Mouse (Mus musculus) megakaryocyte-erythroid progenitor cell, adult 5-6 weeks (primary cell): ENCODE results near the gene Rbpms2. TPM values are rescaled to one million over a fixed set of nuclear protein-coding genes. Genes with fewer than 3 reads are reported as not detected.

ENCODE experiments used
- ATAC-seq: replicated peaks from 2 replicates; pipeline ENCODE4 v1.8.0; 2016; ENCODE audit warnings: mild to moderate bottlenecking, inconsistent platforms; ENCODE audit not compliant: severe bottlenecking, poor library complexity, low FRiP score, low TSS enrichment
- total RNA-seq, 2 experiments: library from RNA; stranded (forward) in 1 of 2; stranded (reverse) in 1 of 2; fragments of 200-1000, 215-1000 nt in 1 of 2; fragments of >200 nt in 1 of 2; fragmentation: Nextera tagmentation in 1 of 2; gene quantifications; 2 replicates each; pipeline ENCODE4 v1.2.3; 2014 to 2017

The Rbpms2 gene
- 1.9 TPM in 1 of 2 replicates, not detected in the other for total RNA-seq (2014; fragmentation: Nextera tagmentation)
- 2.5 and 2.8 TPM in 2 replicates for total RNA-seq (2017)

DNA sequence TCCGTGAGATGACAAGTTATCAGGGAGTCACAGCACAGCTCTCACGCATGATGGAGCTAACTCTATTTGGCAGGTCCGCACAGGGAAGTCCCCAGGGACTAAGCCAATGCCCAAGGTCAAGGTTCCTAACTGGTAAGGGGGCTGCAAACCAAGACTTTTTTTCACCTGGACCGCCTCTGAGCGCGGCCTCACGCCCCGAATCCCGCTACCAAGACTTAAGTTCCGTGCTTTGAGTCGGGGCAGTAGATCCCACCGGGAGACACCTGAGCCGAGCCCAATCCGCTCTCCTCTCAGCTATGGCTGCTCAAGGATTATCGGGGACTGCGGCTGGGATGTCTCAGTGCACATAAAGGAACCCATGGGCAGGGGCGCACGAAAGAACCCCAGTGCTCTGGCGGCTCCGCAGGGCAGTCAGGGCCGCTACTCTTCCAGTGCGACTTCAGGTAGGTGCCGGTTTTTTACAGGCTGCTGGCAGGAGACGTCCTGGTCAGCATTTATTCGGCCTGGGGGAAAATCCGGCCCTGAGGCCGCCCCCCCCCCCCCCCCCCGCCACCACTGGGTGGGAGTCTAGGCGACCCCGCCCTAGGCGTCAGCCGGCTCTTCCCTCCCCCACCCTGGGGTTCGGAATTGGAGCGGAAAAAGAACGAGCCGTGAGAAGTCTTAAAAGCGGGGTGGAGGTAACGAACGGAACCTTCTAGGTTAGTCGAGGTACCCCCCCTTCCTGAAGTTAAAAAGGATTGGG, at the start of gene Rbpms2:
TSS of gene Rbpms2 (plus strand) at position 624 of the 742 bp plus-strand sequence.
- ATAC-seq: no peak

DNA sequence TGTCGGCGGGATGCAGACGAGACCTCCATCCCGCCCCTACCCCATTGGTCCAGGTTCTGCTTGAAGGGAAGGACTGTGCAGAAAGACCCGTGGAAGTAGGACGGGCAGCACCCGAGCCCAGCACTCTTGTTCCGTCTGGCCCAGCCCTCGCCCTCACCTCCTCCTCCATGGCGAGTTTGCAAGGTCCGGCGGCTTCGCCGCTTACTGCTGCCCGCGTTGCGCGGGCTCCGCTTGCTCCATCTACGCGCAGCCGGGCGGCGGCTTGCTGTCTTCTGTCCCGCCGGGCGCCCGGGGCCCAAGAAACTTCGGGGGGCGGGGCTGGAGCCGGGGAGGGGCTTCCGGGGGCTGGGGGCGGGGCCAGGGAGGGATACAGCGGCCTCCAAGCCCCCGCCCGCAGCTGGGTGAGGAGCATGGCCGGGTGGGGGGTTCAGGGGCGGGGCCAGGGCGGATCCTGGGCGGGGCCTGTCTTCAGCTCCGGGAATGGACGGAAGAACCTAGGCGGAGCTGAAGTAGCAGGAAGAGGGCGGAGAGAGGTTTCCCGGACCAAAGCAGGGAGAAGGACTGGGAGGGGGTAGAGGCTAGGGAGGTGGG, 49.6 kb upstream of the Rbpms2 start, which contains the start of gene Plekho2:
TSS of gene Plekho2 (minus strand) at position 260 of the 591 bp plus-strand sequence.
- peak; percentile 42 for ATAC-seq

DNA sequence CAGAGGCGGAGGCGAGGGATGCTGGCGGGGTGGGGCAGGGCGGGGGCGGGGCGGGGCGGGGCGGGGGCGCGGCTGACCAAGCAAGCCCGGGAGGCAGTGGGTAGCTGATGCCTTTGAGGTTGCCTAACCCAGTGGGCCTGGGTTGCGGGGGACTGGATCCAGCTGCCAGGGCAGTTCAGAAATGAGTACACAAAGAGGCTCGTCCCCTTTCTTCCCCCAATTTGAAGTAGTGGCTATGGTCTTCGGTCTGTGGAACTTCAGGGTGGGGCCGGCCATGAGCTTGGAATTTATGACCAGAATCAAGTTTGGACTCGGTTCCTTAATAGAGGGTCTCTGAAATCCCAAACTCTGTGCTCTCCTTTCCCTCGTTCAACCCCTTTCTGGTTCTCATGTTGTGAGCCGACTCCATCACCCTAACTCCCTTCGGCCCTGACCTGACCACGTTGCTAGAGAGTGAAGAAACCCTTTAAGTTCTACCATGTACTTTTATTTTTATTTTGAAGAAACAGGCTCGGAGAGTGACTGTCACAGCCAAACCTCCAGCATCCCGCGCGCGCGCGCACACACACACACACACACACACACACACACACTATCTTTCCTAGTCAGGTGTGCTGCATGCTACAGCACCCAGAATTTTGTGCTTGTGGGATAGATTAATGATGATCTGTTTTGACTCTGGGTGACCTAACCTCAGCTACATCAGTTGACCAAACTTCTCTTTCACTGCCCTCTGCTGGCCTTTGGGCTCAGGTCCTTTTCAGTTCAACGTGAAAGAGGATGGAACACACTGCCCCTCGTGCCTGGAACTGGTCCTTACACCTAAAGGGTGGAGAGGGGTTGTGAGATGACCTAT, 48.8 kb upstream of the Rbpms2 start:
- ATAC-seq: peak; percentile 83

DNA sequence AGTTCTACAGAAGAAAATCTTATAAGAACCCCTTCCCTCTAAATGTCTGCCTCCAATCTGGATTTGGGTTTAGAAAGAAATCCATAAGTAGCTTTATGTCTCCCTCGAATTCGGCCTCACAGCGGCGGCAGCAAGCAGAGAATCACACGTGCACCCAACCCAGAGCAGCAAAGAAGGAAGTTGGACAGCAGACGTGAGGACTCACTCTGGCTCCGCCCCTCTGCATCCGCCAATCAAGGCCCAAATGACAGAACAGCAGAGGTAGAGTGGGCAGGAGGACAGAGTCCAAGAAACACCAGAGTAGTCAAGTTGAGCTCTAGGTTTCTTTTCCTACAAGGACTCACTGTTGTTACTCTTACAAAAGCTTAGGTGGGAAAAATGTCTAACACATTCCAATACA, 46.4 kb upstream of the Rbpms2 start:
- ATAC-seq: no peak

DNA sequence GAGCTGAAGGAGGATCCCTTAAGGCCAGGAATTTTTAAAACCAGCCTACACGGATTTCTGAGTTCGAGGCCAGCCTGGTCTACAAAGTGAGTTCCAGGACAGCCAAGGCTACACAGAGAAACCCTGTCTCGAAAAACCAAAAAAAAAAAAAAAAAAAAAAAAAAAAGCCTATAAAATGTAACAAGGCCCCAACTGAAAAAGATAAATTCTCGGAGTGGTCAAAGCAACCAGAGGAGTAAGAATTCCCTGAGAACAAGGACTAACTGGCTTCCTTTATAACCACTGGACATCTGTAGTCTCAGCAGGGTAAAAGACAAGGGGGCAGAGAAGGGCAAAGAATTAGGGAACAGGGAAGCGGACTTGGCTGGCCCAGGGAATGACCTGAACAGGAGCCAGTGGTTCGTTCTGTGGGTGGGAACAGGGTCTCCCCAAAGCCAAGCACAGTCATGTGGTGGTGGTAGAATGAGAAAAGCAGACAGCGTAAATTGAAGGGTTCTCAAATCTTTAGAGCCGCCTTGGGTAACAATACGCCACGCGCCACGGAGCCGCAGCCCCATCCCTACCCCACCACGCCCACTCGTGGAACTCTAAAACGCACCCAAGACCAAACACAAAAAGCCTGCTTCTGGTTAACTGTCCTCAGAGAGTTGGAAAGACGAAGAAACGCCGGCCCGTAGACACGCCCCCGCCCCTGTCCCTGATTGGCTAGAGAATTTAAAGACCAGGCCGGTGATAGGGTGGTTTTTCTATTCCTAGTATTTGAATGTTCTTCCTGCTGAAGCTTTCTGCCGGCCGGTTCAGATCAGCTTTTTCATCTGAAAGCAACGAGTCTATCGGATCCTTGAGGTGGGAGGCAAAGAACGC, 42.8 kb upstream of the Rbpms2 start, which contains the start of gene Pif1:
TSS of gene Pif1 (plus strand) at position 755 of the 864 bp plus-strand sequence.
- peak; percentile 92 for ATAC-seq

DNA sequence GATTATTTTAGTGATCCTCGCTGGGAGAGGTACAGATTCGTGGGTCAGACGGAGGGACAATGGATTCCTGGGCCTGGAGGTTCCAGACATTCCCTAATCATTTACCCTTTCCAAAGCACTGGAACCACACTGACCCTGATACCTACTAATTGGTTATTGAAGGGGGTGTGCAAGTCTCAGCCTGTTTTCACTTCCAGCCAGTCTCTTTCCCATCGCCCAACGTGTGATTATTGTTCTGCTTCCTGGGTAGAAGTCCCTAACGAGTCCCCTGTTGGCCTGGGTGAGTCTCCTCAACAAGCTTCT, 42.2 kb upstream of the Rbpms2 start:
- ATAC-seq: peak; percentile 14

DNA sequence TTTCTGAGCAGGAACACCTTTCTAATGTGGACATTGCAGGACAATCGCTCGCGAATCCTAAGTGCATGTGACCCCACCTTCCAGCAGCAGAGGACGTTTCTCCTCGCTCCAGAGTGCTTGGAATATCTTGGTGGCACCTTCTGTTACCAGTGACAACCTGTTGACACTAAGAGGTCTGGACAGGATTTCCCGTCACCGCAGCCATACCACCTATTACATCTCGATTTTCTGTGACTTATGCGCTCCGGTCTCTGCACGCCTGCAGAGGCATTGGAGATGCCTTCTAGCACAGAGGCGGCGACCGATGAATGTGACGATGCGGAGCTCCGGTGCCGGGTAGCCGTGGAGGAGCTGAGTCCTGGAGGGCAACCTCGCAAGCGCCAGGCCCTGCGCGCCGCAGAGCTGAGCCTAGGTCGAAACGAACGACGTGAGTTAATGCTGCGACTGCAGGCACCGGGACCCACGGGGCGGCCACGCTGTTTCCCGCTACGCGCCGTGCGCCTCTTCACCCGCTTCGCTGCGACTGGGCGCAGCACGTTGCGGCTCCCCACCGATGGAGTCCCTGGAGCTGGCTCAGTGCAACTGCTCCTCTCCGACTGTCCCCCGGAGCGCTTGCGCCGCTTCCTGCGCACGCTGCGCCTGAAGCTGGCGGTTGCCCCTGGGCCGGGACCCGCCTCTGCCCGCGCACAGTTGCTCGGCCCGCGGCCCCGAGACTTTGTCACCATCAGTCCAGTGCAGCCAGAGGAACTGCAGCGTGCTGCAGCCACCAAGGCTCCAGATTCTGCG, 41.7 kb upstream of the Rbpms2 start:
- peak; percentile 35 for ATAC-seq

DNA sequence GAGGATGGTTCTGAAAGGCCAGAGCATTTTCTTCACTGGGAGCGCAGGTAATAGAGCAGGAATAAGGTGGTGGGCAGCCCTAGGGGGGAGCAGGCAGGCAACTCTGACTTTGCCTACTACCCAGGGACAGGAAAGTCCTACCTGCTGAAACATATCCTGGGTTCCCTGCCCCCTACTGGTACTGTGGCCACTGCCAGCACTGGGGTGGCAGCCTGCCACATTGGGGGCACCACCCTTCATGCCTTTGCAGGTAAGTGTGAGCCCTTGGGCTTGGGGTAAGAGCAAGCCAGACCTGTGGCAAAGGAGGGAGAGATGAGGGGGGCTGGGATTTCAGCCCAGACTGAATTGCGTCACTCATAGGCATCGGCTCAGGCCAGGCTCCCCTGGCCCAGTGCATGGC, 40.4 kb upstream of the Rbpms2 start:
- no peak for ATAC-seq

DNA sequence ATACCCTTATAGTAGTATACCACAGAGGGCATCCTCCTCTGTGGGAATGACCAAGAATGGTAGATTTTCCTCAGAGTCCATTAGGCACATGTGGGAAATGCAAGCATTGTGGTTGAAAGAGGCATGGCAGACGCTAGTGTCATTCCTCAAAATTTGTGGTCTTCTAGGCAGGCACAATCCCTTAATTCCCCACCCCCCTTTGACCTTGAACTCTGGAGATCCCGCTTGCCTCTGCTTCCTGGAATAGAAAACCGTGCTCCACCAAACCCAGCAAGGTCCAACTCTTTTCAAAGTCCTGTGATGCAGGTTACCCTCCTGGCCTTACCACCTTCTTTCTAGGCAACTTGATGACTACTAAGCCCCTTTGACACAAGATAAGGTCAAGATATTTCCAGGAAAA, 36.7 kb upstream of the Rbpms2 start:
- no peak for ATAC-seq

DNA sequence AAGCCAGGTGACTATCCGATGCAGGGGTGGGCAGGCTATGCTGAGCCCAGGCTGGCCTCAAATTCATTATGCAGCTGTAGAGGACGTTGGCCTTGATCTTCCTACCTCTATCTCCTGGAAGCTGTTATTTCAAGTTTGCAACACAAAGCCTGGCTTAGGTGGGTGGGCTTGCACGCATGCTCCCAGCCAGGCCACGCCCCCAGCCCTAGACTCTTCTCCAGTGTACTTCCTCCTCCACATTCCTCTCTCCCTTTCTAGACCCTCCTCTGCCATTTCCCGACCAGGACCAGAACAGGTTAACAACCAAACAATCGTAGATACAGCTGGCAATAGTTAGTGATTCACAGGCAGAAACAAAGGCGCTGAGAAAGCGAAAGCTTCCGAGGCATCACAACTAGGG, 35.9 kb upstream of the Rbpms2 start:
- no peak for ATAC-seq

DNA sequence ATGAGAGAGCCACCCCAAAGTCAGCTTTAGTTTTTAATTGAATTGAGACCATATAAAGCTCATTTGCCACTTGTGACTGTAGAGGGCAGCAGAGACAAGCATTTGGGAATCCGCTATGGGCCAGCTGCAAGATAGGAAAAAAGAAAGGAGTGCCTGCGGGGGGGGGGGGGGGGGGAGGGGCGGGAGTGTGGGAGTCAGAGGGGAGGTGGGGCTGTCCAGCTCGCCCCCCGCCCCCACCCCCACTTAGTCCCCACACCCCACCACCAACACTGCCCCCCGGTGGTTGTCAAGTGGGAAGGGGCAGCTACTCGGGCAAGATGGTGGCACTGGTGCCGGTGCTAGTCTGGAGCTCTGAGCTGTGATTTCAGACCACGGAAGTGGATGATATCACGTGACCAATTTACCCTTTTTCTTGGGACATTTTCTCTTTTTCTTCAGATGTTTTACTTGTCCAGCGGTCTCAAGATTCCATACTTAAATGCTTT, 30.6 kb upstream of the Rbpms2 start:
- no peak for ATAC-seq

DNA sequence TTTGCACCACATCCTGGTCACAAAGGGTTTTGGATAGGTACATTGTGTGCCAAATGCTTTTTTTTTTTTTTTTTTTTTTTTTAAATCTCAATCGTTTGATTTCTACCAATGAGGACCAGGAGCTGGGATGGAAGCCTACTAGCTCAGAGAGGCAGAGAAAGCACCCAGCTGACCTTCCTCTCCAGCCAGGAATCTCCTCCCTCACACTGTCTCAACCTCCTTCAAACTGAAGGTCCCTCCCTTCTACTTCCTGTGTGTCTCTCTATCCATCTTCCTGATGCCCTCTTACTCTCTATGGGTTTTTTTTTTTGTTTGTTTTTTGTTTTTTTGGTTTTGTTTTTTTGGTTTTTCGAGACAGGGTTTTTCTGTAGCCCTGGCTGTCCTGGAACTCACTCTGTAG, 28.5 kb upstream of the Rbpms2 start:
- no peak for ATAC-seq

DNA sequence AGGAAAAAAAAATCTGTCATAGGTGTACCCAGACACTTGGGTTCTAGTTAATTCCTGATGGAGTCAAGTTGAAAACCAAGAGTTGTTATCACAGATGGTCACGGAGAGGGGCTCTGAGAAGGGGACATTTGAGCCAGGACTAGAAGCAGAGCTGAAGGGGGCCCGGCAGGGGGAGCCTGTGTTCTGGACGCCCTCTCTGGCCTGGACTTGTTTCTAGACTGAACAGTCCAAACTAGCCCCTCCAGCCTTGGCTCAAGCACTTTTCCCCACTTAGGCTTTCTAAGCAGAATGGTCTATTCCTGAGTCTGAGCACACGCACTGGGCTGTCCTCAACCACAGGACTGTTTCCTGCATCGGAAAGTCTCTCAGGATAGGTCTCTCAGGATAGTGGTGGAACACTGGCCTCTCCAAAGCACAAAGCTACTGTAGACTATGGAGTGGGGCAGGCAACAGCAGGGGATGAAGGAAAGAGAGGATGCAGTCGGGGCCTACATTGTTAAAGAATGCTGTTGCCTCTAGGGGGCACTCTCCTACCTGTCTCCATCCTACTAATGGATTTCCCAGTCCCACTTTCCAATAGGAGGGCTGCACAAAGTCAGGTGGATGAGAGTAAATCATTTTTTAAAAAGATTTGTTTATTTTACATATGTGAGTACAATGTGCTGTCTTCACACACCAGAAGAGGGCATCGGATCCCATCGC, 25.9 kb upstream of the Rbpms2 start:
- ATAC-seq: no peak

DNA sequence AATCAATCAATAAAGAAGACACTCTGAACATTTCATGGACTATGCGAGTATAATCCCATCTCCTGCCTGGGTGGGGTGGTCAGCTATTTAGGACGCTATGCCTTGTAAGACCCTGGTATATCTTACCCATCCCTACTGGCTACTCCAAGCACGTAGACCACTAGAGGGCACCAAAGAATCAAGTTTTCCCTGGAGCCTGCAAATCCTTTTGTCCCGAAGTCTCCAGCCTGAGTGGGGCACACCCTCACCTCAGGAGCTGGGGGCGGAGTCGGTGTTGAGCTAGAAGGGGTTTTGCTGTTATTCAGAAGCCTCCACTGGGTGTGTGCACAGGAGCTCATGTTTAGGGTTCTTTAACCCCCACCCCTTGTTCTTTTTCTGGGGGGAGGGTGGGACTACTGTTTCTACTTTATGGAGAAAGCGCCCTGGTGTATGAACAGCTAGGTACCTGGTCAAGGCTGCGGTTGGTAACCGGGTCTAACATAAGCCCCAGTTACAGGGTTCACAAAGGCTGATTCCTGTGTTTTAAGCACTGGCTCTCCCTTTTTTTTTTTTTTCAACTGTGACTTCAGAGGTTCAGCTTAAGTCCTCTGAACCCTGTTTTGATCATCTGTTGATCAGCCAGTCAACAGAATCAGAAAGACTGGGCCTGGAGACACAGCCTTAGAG, 23.8 kb upstream of the Rbpms2 start:
- peak; percentile 84 for ATAC-seq

DNA sequence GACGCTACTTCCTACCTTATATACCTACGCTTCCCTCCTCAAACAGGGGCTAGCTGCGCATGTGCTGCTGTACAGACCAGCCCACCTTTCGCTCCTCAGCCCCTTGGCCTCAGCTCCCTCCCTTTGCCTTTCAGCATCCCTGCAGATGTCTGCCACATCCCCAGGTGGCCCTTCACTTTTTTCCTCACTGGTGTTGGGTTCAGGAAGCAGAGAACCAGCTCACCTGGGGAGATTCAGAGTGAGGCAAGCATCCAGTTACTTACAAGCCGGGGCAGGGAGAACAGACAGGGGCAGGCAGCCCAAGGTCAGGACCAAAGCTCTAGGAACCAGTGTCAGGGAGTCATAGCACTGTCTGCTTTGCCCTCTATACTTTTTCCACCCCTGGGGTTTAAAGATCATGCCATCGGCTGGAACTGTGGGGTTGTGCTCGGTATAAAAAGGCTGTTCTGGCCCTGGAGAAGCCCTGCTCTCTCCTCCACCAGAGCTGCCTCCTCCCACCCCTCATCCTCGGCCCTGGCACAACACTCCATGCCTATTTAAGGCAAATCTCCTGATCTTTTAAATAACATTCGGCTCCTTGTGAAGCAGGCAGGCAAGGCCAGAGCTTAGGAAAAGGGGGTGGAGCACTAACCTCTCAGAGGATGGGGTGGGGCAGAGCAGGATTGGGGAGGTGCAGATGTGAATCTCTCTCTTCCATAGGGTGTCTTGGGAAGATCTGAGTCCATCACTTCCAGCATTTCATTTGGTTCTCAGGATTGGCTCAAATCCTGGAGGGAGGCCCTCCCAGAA, 22.9 kb upstream of the Rbpms2 start:
- ATAC-seq: no peak

DNA sequence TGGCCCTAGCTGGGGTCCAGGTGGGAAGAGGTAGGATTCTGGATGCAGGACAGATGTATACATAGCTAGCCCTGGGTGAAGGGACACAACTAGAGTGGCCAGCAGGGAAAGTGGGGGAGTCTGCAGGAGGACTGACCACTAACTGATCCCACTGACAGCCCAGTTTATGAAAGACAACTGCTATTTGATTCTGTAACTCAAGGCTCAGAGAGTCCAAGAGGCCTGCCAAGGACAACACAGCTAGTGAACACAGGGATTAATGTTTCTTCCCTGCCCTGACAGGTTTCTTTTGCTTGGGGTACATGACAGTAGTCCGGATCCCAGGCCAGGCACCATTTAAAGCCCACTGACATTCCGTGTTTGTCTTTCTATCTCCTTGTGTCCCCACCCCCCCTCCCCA, 22.3 kb upstream of the Rbpms2 start:
- ATAC-seq: no peak
